8 mouse cellular contexts compared by ENCODE assay signal in the genomic region with DNA sequence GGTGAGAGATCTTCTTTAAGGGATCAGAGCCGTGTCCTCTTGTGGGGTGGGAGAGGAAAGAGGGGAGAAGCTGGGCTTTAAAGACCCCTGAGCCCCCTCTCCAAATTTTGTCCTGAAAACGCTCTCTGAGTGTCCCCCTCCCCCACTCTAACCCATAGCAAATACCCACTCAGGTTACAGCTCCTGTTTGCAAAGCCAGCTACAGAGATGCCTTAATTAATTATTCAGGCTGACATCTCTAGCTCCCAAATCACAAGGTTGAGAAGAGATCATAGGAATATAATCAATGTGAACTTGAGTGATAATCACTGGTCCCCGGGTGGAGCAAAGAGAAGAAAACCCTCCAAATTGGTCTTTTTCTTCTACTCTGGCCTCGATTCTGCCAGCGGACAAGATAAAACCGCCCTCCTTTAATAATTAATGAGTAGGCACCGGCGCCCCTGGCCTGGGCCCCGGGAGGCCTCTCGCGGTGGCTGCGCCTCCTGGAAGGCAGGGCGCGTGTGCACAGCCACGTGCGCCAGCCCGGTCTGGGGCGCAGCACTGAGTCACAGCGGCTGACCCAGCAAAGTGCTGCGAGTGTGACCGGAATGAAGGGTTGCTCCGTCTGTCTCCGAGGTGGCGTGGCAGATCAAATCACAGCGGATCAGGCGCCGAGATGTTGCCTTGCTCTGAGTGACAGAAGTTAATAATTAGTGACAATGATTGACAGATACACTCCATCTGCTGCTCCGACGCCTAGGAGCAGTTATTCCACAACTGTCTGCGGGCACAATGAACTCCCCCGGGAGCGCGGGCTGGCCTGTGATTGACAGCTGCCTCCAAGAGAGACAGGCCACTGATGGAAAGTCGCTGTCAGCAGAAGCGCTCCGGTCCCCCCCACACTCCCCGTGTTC.
DNase-seq lines count a peak whose midpoint lies in the region; ATAC-seq lines count a peak whose summit lies in the region.

No protein-coding gene starts in this region.

- peaks cover 83% of the 10 kb centered on the region for H3K27me3 ChIP-seq in kidney, embryonic 15.5 days
- peaks cover 45% of the 10 kb centered on the region for H3K27me3 ChIP-seq in liver, embryonic 13.5 days

- DNase-seq in gastrocnemius, postnatal 14 days = peak; percentile 15
- no peak for DNase-seq in gastrocnemius, adult 18-20 months (ENCODE audit: low spot score)
- peak; percentile 81 to 84 for DNase-seq in adrenal gland, postnatal 36 days
- DNase-seq in heart, adult 8-10 months (ENCODE audit: low spot score) = peak; percentile 8
- no peak for DNase-seq in liver, embryonic 13.5 days
- DNase-seq in right cerebral cortex, postnatal 10 days (ENCODE audit: low spot score in 2 of 2) = peak; percentile 38 to 46
- DNase-seq in T-cell, adult 2 months (ENCODE audit: low spot score) = no peak

- peak overlapping the region; percentile 21; the same call in 1 of the 2 replicates for H3K9ac ChIP-seq in kidney, embryonic 15.5 days
- 0 out of 2 replicates have a peak overlapping the region, but pooled peaks have one; percentile 7 for H3K9ac ChIP-seq in liver, embryonic 13.5 days

- H3K9me3 ChIP-seq in kidney, embryonic 15.5 days (replicated peaks) = no peaks in the 10 kb centered on the region
- H3K9me3 ChIP-seq in liver, embryonic 13.5 days (replicated peaks) = no peaks in the 10 kb centered on the region

- peaks cover 21% of the 10 kb centered on the region for H3K4me1 ChIP-seq in kidney, embryonic 15.5 days
- no peaks in the 10 kb centered on the region for H3K4me1 ChIP-seq in liver, embryonic 13.5 days (replicated peaks)

- ATAC-seq in kidney, embryonic 15.5 days (replicated peaks; ENCODE audit: low FRiP score) = peak; percentile 95
- peak; percentile 51 for ATAC-seq in liver, embryonic 13.5 days (ENCODE audit: low read depth)

- peak overlapping the region; percentile 24 for H3K4me3 ChIP-seq in kidney, embryonic 15.5 days (replicated peaks)
- H3K4me3 ChIP-seq in liver, embryonic 13.5 days (replicated peaks) = peak overlapping the region; percentile 24

- 2% methylated on average over 37 of the region's 37 CpGs for WGBS in kidney, embryonic 15.5 days
- WGBS in liver, embryonic 13.5 days (ENCODE audit: insufficient replicate concordance) = 2% methylated on average over 37 of the region's 37 CpGs

- no peaks in the 10 kb centered on the region for H3K36me3 ChIP-seq in kidney, embryonic 15.5 days
- H3K36me3 ChIP-seq in liver, embryonic 13.5 days = no peaks in the 10 kb centered on the region

- peak overlapping the region; percentile 64 for H3K4me2 ChIP-seq in kidney, embryonic 15.5 days
- peak overlapping the region; percentile 49 for H3K4me2 ChIP-seq in liver, embryonic 13.5 days

- 0 out of 2 replicates have a peak overlapping the region, but pooled peaks have one; percentile 0 for H3K27ac ChIP-seq in kidney, embryonic 15.5 days
- no peak overlapping the region for H3K27ac ChIP-seq in liver, embryonic 13.5 days

- intact Hi-C loops in gastrocnemius, postnatal 14 days (cut with DNase I; ENCODE audit: low total_unique reads) = no loop called here

Comparison
In these comparisons a context has a peak if more than half of its experiments do, and no peak if none do; other contexts are left out.
1. DNase-seq: peak in gastrocnemius, postnatal 14 days (single experiment), adrenal gland, postnatal 36 days (2 of 2), heart, adult 8-10 months (single experiment) and right cerebral cortex, postnatal 10 days (2 of 2); none in gastrocnemius, adult 18-20 months (single experiment), liver, embryonic 13.5 days (single experiment) and T-cell, adult 2 months (single experiment).